Mouse (Mus musculus): ENCODE results near the gene Qpctl. TPM values are rescaled to one million over a fixed set of nuclear protein-coding genes. Genes with fewer than 3 reads are reported as not detected.

Qpctl gene
- polyA plus RNA-seq, 1 experiment: not detected

DNA sequence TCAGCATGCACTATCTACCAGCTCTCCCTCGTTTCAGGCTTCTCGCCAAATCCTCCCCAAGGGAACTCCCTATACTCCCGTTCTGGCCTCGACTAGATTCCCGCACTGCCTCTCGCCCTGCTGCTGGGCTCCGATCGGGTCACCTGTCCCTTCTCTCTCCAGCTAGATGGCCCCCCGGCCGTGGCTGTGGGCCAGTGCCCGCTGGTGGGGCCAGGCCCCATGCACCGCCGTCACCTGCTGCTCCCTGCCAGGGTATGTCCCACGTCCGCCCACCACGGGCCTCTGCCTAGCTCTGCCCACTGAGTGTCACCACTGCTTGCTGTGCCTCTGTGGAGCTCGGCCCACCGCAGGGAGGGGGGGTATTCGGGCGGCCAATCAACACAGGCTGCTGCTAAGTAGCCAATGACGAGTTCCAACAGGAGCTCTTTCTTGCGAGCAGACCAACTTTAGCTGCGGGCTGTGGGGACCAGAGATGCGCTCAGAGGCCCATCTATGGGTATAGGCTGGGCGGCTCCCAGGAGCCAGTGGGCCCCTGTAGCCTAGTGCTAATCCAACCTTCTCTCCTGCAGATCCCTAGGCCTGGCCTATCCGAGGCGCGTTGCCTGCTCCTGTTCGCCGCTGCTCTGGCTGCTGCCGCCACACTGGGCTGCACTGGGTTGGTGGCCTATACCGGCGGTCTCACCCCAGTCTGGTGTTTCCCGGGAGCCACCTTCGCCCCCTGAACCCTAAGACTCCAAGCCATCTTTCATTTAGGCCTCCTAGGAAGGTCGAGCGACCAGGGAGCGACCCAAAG, 56.5 kb downstream of the Qpctl start:
- no peak overlapping the region for H3K27ac ChIP-seq (ENCODE audit: insufficient read depth, low read depth, low read length)
- peaks cover 36% of the 10 kb centered on the region for H3K4me1 ChIP-seq (ENCODE audit: control insufficient read depth, insufficient read depth, low read length)
- TF ChIP-seq CTCF (IDR thresholded peaks at IDR 0.05; ENCODE audit: insufficient read depth, low read depth, low read length) (no peak), POLR2A (IDR thresholded peaks at IDR 0.05; ENCODE audit: insufficient read depth, low read depth, low read length) (no peak)
- no peak overlapping the region for H3K4me3 ChIP-seq (ENCODE audit: insufficient read depth, low read depth, low read length)
- WGBS: 24% methylated on average over 38 of the region's 38 CpGs

DNA sequence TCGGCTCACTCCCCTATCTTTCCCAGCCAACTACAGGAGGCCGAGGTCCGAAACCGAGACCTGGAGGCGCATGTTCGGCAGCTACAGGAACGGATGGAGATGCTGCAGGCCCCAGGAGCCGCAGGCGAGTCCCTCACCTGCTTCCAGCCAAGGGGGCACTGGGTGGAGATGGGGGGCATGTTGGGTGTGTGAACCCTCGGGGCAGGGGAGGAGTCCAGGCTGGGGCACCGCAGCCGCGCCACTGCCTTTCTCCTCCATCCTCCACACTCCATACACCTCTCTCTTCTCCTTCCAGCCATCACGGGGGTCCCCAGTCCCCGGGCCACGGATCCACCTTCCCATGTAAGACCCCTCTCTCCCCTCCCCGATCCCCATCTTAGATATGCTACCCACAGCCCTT, 57.2 kb downstream of the Qpctl start:
- 71% methylated on average over 17 of the region's 17 CpGs for WGBS
- peaks cover 36% of the 10 kb centered on the region for H3K4me1 ChIP-seq (ENCODE audit: control insufficient read depth, insufficient read depth, low read length)
- no peak for TF ChIP-seq CTCF (IDR thresholded peaks at IDR 0.05; ENCODE audit: insufficient read depth, low read depth, low read length)
- TF ChIP-seq POLR2A (IDR thresholded peaks at IDR 0.05; ENCODE audit: insufficient read depth, low read depth, low read length): no peak
- no peak overlapping the region for H3K27ac ChIP-seq (ENCODE audit: insufficient read depth, low read depth, low read length)
- no peak overlapping the region for H3K4me3 ChIP-seq (ENCODE audit: insufficient read depth, low read depth, low read length)

Other genes starting within 250 kb of the Qpctl start
- gene Ccdc61, start 238.9 kb downstream of the Qpctl start, polyA plus RNA-seq (2012; ENCODE audit: insufficient read depth, insufficient read length, low replicate concordance, missing spikeins): not detected in 2 replicates
- gene Nova2, start 223.4 kb downstream of the Qpctl start, polyA plus RNA-seq (2012; ENCODE audit: insufficient read depth, insufficient read length, low replicate concordance, missing spikeins): not detected in 2 replicates
- not detected in 2 replicates for gene Nanos2, start 161.9 kb downstream of the Qpctl start, polyA plus RNA-seq (2012; ENCODE audit: insufficient read depth, insufficient read length, low replicate concordance, missing spikeins)
- not detected in 2 replicates for gene Mypop, start 158.0 kb downstream of the Qpctl start, polyA plus RNA-seq (2012; ENCODE audit: insufficient read depth, insufficient read length, low replicate concordance, missing spikeins)
- gene Irf2bp1, start 145.2 kb downstream of the Qpctl start, polyA plus RNA-seq (2012; ENCODE audit: insufficient read depth, insufficient read length, low replicate concordance, missing spikeins): not detected in 2 replicates
- not detected in 2 replicates for gene Foxa3, start 125.8 kb downstream of the Qpctl start, polyA plus RNA-seq (2012; ENCODE audit: insufficient read depth, insufficient read length, low replicate concordance, missing spikeins)
- gene Sympk, start 124.9 kb downstream of the Qpctl start, polyA plus RNA-seq (2012; ENCODE audit: insufficient read depth, insufficient read length, low replicate concordance, missing spikeins): not detected in 2 replicates
- not detected in 2 replicates for gene Rsph6a, start 94.6 kb downstream of the Qpctl start, polyA plus RNA-seq (2012; ENCODE audit: insufficient read depth, insufficient read length, low replicate concordance, missing spikeins)
- gene Dmwd, start 73.1 kb downstream of the Qpctl start, polyA plus RNA-seq (2012; ENCODE audit: insufficient read depth, insufficient read length, low replicate concordance, missing spikeins): not detected in 2 replicates
- not detected in 2 replicates for gene Dmpk, start 65.4 kb downstream of the Qpctl start, polyA plus RNA-seq (2012; ENCODE audit: insufficient read depth, insufficient read length, low replicate concordance, missing spikeins)
- gene Six5, start 54.7 kb downstream of the Qpctl start, polyA plus RNA-seq (2012; ENCODE audit: insufficient read depth, insufficient read length, low replicate concordance, missing spikeins): not detected in 2 replicates
- gene Gm4969, start 30.9 kb downstream of the Qpctl start, polyA plus RNA-seq (2012; ENCODE audit: insufficient read depth, insufficient read length, low replicate concordance, missing spikeins): not detected in 2 replicates
- not detected in 2 replicates for gene Fbxo46, start 29.4 kb downstream of the Qpctl start, polyA plus RNA-seq (2012; ENCODE audit: insufficient read depth, insufficient read length, low replicate concordance, missing spikeins)
- gene Snrpd2, start 431 bp upstream of the Qpctl start, polyA plus RNA-seq (2012; ENCODE audit: insufficient read depth, insufficient read length, low replicate concordance, missing spikeins): not detected in 2 replicates
- not detected in 2 replicates for gene Gipr, start 16.8 kb upstream of the Qpctl start, polyA plus RNA-seq (2012; ENCODE audit: insufficient read depth, insufficient read length, low replicate concordance, missing spikeins)
- gene Eml2, start 27.1 kb upstream of the Qpctl start, polyA plus RNA-seq (2012; ENCODE audit: insufficient read depth, insufficient read length, low replicate concordance, missing spikeins): not detected in 2 replicates
- not detected in 2 replicates for gene Gpr4, start 63.2 kb upstream of the Qpctl start, polyA plus RNA-seq (2012; ENCODE audit: insufficient read depth, insufficient read length, low replicate concordance, missing spikeins)
- not detected in 2 replicates for gene Opa3, start 79.0 kb upstream of the Qpctl start, polyA plus RNA-seq (2012; ENCODE audit: insufficient read depth, insufficient read length, low replicate concordance, missing spikeins)
- not detected in 2 replicates for gene Vasp, start 122.5 kb upstream of the Qpctl start, polyA plus RNA-seq (2012; ENCODE audit: insufficient read depth, insufficient read length, low replicate concordance, missing spikeins)
- gene Ppm1n, start 130.8 kb upstream of the Qpctl start, polyA plus RNA-seq (2012; ENCODE audit: insufficient read depth, insufficient read length, low replicate concordance, missing spikeins): not detected in 2 replicates
- gene Rtn2, start 133.3 kb upstream of the Qpctl start, polyA plus RNA-seq (2012; ENCODE audit: insufficient read depth, insufficient read length, low replicate concordance, missing spikeins): not detected in 2 replicates
- not detected in 2 replicates for gene Fosb, start 160.8 kb upstream of the Qpctl start, polyA plus RNA-seq (2012; ENCODE audit: insufficient read depth, insufficient read length, low replicate concordance, missing spikeins)
- not detected in 2 replicates for gene Ercc1, start 195.5 kb upstream of the Qpctl start, polyA plus RNA-seq (2012; ENCODE audit: insufficient read depth, insufficient read length, low replicate concordance, missing spikeins)
- not detected in 2 replicates for gene Cd3eap, start 210.2 kb upstream of the Qpctl start, polyA plus RNA-seq (2012; ENCODE audit: insufficient read depth, insufficient read length, low replicate concordance, missing spikeins)
- not detected in 2 replicates for gene Ppp1r13l, start 210.5 kb upstream of the Qpctl start, polyA plus RNA-seq (2012; ENCODE audit: insufficient read depth, insufficient read length, low replicate concordance, missing spikeins)
- gene Ercc2, start 232.7 kb upstream of the Qpctl start, polyA plus RNA-seq (2012; ENCODE audit: insufficient read depth, insufficient read length, low replicate concordance, missing spikeins): not detected in 2 replicates